Mouse (Mus musculus) heart, embryonic 11.5 days (tissue): ENCODE measurements around the gene Zfp978. TPM values are rescaled to one million over a fixed set of nuclear protein-coding genes. Genes with fewer than 3 reads are reported as not detected.
A peak's percentile ranks its signal among the peaks of the same experiment; 100 is the strongest.
"Not testable (repeated sequence)": the region's sequence is repeated elsewhere in the genome, so short reads cannot be mapped to it uniquely, and the experiment has no call there.

Experiments
- ATAC-seq: fragments of 200-750 bp; cut with Nextera tagmentation; replicated peaks from 2 replicates; pipeline ENCODE4 v1.8.0; 2017; ENCODE audit warnings: moderate library complexity; ENCODE audit not compliant: insufficient number of reproducible peaks, low FRiP score, low TSS enrichment
- H3K27ac ChIP-seq: fragments of 300-500 bp; sonication (generic); 2 replicates; pipeline ENCODE4 v1.5.1; 2014; ENCODE audit warnings: mild to moderate bottlenecking, low read depth, low read length
- H3K27me3 ChIP-seq: fragments of 300-500 bp; sonication (generic); 2 replicates; pipeline ENCODE4 v1.6.1; 2014; ENCODE audit warnings: mild to moderate bottlenecking, low read length, mixed read lengths; ENCODE audit not compliant: control insufficient read depth, insufficient read depth
- H3K36me3 ChIP-seq: fragments of 300-500 bp; sonication (generic); 2 replicates; pipeline ENCODE4 v1.6.1; 2014; ENCODE audit warnings: mild to moderate bottlenecking, low read length, moderate library complexity, mixed read lengths; ENCODE audit not compliant: control insufficient read depth, insufficient read depth
- H3K4me1 ChIP-seq: fragments of 300-500 bp; sonication (generic); 2 replicates; pipeline ENCODE4 v1.6.1; 2014; ENCODE audit warnings: low read length; ENCODE audit not compliant: control insufficient read depth, insufficient read depth
- H3K4me2 ChIP-seq: fragments of 300-500 bp; sonication (generic); 2 replicates; pipeline ENCODE4 v1.6.1; 2014; ENCODE audit warnings: mild to moderate bottlenecking, moderate library complexity
- H3K4me3 ChIP-seq: fragments of 300-500 bp; sonication (generic); 2 replicates; pipeline ENCODE4 v1.5.1; 2014; ENCODE audit warnings: low read depth, low read length
- H3K9ac ChIP-seq: fragments of 300-500 bp; sonication (generic); 2 replicates; pipeline ENCODE4 v1.6.1; 2014; ENCODE audit warnings: mild to moderate bottlenecking, low read depth, low read length, moderate library complexity
- H3K9me3 ChIP-seq: fragments of 300-500 bp; sonication (generic); replicated peaks from 2 replicates; pipeline ENCODE4 v1.6.1; 2016; ENCODE audit warnings: low read length; ENCODE audit not compliant: control insufficient read depth
- WGBS: fragments of 180-500 bp; shearing (Covaris S2); extraction: QIAGEN DNeasy Blood & Tissue Kit; methylation state at CpG from one replicate; pipeline ENCODE4 v1.1.7; 2014; ENCODE audit not compliant: insufficient replicate concordance; 5-methylcytosine and 5-hydroxymethylcytosine counted together
- polyA plus RNA-seq: library from polyadenylated mRNA; unstranded; fragments of >200 nt; fragmentation: Nextera tagmentation; extraction: Ambion mirVana; gene quantifications from 2 replicates; pipeline ENCODE4 v1.2.1, GENCODE M21; 2014

Gene Zfp978
- polyA plus RNA-seq, 1 experiment from 2014 or later, result not detected

DNA sequence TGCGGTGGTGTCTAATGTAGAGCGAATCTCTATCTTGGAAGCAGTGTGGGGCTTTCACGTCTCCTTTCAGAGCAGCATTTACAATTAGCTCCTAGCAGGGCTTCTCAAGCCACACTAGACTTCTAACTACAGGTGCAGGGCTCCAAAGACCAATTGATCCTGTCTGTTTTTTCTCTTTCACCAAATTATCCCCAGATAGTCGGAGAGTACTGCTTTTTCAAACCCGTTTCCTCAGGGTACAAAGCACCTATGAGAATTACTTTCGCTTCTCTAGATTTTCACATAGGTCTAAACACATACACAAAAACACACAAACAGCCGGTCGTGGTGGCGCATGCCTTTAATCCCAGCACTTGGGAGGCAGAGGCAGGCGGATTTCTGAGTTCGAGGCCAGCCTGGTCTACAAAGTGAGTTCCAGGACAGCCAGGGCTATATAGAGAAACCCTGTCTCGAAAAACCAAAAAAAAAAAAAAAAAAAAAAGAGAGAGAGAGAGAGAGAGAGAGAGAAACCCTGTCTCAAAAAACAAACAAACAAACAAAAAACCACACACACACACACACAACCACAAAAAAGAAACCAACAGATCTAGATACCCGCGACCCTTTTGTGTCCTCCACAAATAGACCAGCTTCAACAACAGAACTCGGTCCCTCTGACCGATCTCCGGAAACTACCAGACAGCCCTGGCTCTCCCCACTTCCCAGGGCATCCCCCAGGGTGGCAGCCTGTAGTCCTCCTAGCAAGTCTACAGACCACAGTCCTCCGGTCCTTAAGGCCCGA lies 12.0 kb upstream of the Zfp978 start:
- ATAC-seq, H3K9ac ChIP-seq, H3K27ac ChIP-seq, H3K4me1 ChIP-seq, H3K27me3 ChIP-seq, H3K36me3 ChIP-seq, H3K4me3 ChIP-seq, H3K4me2 ChIP-seq: not testable (repeated sequence)
- H3K9me3 ChIP-seq, result peaks cover 35% of the 10 kb centered on the region
- WGBS, result 85% methylated on average over 18 of the region's 19 CpGs

DNA sequence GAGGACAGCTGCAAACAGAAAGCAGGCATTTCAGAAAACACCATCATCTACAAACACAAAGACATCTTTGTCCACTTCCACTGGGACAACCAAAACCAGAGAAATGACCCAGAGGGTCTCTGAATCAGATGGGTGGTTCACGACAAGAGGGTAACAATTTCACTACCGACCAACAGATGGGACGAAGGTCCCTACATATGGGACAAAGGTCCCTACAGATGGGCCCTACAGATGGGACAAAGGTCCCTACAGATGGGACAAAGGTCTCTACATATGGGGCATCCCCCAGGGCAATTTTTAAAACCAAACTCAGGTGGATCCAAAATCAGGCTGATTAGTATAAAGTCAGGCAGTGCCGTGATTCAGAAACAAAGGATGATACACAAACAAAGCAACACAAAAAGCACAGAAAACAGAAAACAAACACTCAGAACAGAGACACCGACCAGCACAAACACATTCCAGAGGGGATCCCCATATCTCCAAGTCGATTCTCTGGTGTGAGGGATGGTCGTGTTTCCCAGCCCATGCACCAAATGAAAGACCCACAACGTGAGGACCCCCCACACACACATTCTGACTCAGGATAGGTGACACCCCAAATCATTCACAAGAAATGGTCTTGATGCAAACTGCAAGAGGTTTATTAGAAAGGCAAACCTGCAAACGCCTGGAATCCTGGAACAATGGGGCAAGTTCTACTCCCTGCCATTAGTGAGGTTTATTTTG lies 11.3 kb upstream of the Zfp978 start:
- not testable (repeated sequence) for H3K27me3 ChIP-seq, H3K9ac ChIP-seq, ATAC-seq, H3K4me3 ChIP-seq, H3K36me3 ChIP-seq, H3K4me2 ChIP-seq, H3K27ac ChIP-seq, H3K4me1 ChIP-seq
- H3K9me3 ChIP-seq, result peaks cover 35% of the 10 kb centered on the region
- 75% methylated on average over 9 of the region's 9 CpGs for WGBS

DNA sequence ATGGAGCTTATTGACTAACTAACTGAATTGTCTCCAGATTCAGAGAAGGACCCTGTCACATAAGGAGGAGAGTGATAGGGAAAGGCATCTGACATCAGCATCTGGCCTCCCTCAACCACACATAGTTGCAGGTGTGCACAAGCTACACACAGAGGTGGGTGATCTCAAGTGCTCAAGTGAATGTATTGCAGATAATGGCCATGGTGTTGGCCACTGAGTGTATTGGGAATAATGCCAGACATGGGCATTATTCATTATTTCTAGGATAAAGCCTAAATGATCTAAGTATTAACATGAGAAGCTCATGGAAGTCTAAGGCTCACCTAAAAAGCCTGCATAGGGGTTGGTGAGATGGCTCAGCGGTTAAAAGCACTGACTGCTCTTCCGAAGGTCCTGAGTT lies 10.6 kb upstream of the Zfp978 start:
- H3K4me2 ChIP-seq, H3K27me3 ChIP-seq, H3K4me3 ChIP-seq, H3K4me1 ChIP-seq, H3K36me3 ChIP-seq, H3K27ac ChIP-seq, H3K9ac ChIP-seq: not testable (repeated sequence)
- peak; percentile 61; the same call in 1 of the 2 replicates for ATAC-seq
- H3K9me3 ChIP-seq, result peaks cover 35% of the 10 kb centered on the region
- WGBS, result 76% methylated on average over 2 of the region's 2 CpGs

DNA sequence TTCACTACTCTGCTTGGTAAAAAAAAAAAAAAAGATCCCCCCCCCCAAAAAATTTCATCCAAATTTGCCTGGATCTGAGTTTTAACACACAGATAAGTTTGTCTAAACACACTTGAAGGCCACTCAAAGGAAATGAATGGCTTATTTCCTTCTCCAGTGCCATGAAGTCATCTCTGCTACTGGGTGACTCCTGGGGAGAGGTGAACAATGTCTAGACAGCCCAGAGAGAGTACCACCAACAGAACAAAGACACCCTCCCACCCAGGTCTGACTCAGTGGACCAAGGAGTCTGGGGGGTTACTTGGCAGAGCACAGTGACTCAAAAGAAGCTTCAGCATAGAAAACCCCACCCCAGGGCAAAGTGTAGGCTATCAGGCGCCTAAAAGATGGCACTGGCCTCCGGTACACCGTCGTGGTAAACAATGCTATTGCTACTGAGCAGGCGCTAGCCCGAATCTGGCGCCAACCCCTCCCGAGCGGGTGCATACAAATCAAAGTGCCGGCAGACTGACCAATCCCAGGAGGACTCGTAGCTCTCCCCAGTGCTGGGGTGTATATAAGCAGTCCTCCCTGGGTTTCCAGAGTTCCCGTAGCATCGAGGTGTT lies 9.6 kb upstream of the Zfp978 start:
- ATAC-seq, H3K27ac ChIP-seq, H3K4me2 ChIP-seq, H3K27me3 ChIP-seq, H3K4me1 ChIP-seq, H3K36me3 ChIP-seq, H3K9ac ChIP-seq, H3K4me3 ChIP-seq: not testable (repeated sequence)
- 74% methylated on average over 9 of the region's 13 CpGs for WGBS
- H3K9me3 ChIP-seq, result peaks cover 32% of the 10 kb centered on the region

DNA sequence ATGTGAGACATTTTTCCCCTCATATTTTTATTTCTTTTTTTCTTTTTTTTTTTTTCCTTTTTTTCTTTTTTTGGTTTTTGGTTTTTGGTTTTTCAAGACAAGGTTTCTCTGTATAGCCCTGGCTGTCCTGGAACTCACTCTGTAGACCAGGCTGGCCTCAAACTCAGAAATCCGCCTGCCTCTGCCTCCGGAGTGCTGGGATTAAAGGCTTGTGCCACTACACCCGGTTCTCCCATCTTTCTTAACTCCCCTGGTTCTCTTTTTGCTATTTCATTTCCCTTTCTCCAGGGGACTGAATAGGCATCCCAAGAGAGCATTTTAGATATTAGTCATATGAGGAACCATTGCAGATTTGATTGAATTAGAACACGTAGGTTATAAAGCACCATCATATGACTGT lies 7.5 kb upstream of the Zfp978 start:
- H3K4me3 ChIP-seq, H3K27me3 ChIP-seq, H3K27ac ChIP-seq, H3K9ac ChIP-seq, H3K4me2 ChIP-seq, ATAC-seq, H3K36me3 ChIP-seq, H3K4me1 ChIP-seq: not testable (repeated sequence)
- WGBS, result 71% methylated on average over 4 of the region's 4 CpGs
- peaks cover 25% of the 10 kb centered on the region for H3K9me3 ChIP-seq

DNA sequence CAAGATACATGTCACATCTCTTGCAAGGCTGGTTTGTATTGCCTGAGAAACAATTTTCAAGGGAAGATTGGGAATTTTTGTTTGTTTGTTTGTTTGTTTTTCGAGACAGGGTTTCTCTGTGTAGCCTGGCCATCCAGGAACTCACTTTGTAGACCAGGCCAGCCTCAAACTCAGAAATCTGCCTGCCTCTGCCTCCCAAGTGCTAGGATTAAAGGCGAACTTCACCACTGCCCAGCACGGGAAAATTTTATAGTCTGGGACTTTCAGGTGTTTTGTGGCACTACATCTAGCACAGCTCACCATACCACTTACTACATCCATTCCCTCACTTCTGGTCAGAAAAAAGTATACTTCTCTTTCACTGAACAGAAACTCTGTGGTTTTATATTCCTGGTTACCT lies 5.1 kb upstream of the Zfp978 start:
- not testable (repeated sequence) for H3K27me3 ChIP-seq, H3K36me3 ChIP-seq, H3K27ac ChIP-seq, H3K9me3 ChIP-seq, H3K4me1 ChIP-seq, H3K4me3 ChIP-seq, H3K9ac ChIP-seq, H3K4me2 ChIP-seq
- peak; percentile 49; the same call in 1 of the 2 replicates for ATAC-seq
- no CpG with 5 or more reads among the region's 3 CpGs for WGBS

DNA sequence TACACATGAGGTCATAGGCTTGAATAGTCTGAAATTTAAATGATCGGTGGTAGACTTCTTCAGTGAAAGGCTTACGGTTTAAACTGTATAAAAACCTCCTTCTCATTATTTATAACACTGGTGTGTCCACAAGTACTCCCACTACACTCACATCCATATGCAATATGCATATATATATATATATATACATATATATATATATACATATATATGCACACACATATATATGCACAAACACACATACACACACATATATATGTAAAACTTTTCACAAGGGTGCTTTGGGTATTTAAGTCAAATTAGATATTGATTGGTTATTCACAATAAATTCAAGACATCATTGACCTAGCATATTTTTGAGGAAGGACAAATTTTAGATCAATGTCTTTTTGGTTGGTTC lies 3.9 kb upstream of the Zfp978 start:
- ATAC-seq, H3K9ac ChIP-seq, H3K9me3 ChIP-seq, H3K27me3 ChIP-seq, H3K4me3 ChIP-seq, H3K4me2 ChIP-seq, H3K27ac ChIP-seq, H3K36me3 ChIP-seq, H3K4me1 ChIP-seq: not testable (repeated sequence)
- no CpG with 5 or more reads among the region's 2 CpGs for WGBS

DNA sequence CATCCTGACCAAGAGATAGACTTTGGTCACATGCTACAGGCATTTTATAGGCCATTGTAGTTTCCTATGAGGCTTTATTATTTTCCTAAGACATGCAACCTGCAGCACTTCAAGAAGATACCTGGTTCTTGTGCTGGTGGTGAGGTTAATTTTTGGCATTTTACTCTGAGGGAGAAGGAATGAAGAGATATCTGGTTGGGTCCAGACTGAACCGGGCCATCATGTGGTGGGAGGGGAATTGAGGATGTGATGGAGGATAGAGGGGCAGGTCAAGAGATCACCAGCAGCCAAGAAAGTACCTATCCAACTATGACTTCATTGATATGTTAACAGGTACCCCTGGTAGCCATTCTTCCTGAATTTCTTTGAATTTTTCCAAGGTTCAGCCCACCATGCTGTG lies 769 bp downstream of the Zfp978 start:
- not testable (repeated sequence) for H3K27ac ChIP-seq, H3K9me3 ChIP-seq, H3K9ac ChIP-seq, H3K4me2 ChIP-seq, H3K36me3 ChIP-seq, H3K27me3 ChIP-seq, H3K4me1 ChIP-seq, H3K4me3 ChIP-seq, ATAC-seq
- WGBS, result no CpG with 5 or more reads among the region's 1 CpGs
